Mouse (Mus musculus): ENCODE data around the gene Eri3.

- TF ChIP-seq CTCF (IDR thresholded peaks at IDR 0.05; ENCODE audit: low read depth, low read length): no peak
- no peak for TF ChIP-seq POLR2AphosphoS5 (IDR thresholded peaks at IDR 0.05; ENCODE audit: insufficient replicate concordance, low read depth, low read length)
- TF ChIP-seq GATA1 (IDR thresholded peaks at IDR 0.05; ENCODE audit: borderline replicate concordance, low read length): no peak
- no peak for TF ChIP-seq TAL1 (conservative IDR thresholded peaks at IDR 0.05; ENCODE audit: low read depth, low read length)
- TF ChIP-seq GATA2 (IDR thresholded peaks at IDR 0.05; ENCODE audit: borderline replicate concordance, low read depth, low read length): no peak
These were observed 63.1 kb downstream of the Eri3 start for GRCm38 (mm10) chr4:117613153-117613773.

Measured in G1E (cell line).